Mouse (Mus musculus) midbrain, embryonic 13.5 days (tissue): ENCODE data around the gene Ston1. TPM values are rescaled to one million over a fixed set of nuclear protein-coding genes. Genes with fewer than 3 reads are reported as not detected.

Experiments
- ATAC-seq: fragments of 200-750 bp; cut with Nextera tagmentation; 2 replicates; pipeline ENCODE4 v1.8.0; 2017; ENCODE audit warnings: mild to moderate bottlenecking, moderate TSS enrichment, moderate library complexity
- H3K27ac ChIP-seq: fragments of 300-500 bp; sonication (generic); 2 replicates; pipeline ENCODE4 v1.5.1; 2015; ENCODE audit warnings: inconsistent platforms, mild to moderate bottlenecking, moderate library complexity
- H3K27me3 ChIP-seq: fragments of 300-500 bp; sonication (generic); 2 replicates; pipeline ENCODE4 v1.6.1; 2015; ENCODE audit warnings: mild to moderate bottlenecking, inconsistent platforms
- H3K36me3 ChIP-seq: fragments of 300-500 bp; sonication (generic); 2 replicates; pipeline ENCODE4 v1.6.1; 2015; ENCODE audit warnings: mild to moderate bottlenecking, inconsistent platforms
- H3K4me1 ChIP-seq: fragments of 300-500 bp; sonication (generic); replicated peaks from 2 replicates; pipeline ENCODE4 v1.6.1; 2015; ENCODE audit warnings: inconsistent platforms
- H3K4me2 ChIP-seq: fragments of 300-500 bp; sonication (generic); replicated peaks from 2 replicates; pipeline ENCODE4 v1.6.1; 2015; ENCODE audit warnings: moderate library complexity, mild to moderate bottlenecking, inconsistent platforms
- H3K4me3 ChIP-seq: fragments of 300-500 bp; sonication (generic); replicated peaks from 2 replicates; pipeline ENCODE4 v1.5.1; 2015; ENCODE audit warnings: mild to moderate bottlenecking, inconsistent platforms
- H3K9ac ChIP-seq: fragments of 300-500 bp; sonication (generic); replicated peaks from 2 replicates; pipeline ENCODE4 v1.6.1; 2015; ENCODE audit warnings: mild to moderate bottlenecking, inconsistent platforms
- H3K9me3 ChIP-seq: fragments of 300-500 bp; sonication (generic); 2 replicates; pipeline ENCODE4 v1.6.1; 2016; ENCODE audit warnings: mild to moderate bottlenecking, inconsistent platforms
- WGBS: fragments of 180-500 bp; shearing (Covaris S2); methylation state at CpG from one replicate; pipeline ENCODE4 v1.1.7; 2015; 5-methylcytosine and 5-hydroxymethylcytosine counted together
- polyA plus RNA-seq: library from polyadenylated mRNA; unstranded; fragments of >200 nt; fragmentation: Nextera tagmentation; extraction: Ambion mirVana; gene quantifications from 2 replicates; pipeline ENCODE4 v1.2.1, GENCODE M21; 2015

The Ston1 gene
- polyA plus RNA-seq, 1 experiment from 2014 or later, result 1.7 TPM

- Histone ChIP-seq H3K9me3 (no peaks in the 10 kb centered on the region), H3K27me3 (no peaks in the 10 kb centered on the region), H3K9ac (no peak overlapping the region), H3K4me2 (no peak overlapping the region), H3K36me3 (peaks cover 7% of the 10 kb centered on the region; the same call in 1 of the 2 replicates), H3K27ac (no peak overlapping the region), H3K4me1 (peaks cover 18% of the 10 kb centered on the region; the same call in 1 of the 2 replicates), H3K4me3 (no peak overlapping the region)
- WGBS, result 90% methylated on average over 4 of the region's 4 CpGs
- no peak for ATAC-seq
These were observed 2.4 kb upstream of the Ston1 start for GRCm38 (mm10) chr17:88595071-88595470.

DNA sequence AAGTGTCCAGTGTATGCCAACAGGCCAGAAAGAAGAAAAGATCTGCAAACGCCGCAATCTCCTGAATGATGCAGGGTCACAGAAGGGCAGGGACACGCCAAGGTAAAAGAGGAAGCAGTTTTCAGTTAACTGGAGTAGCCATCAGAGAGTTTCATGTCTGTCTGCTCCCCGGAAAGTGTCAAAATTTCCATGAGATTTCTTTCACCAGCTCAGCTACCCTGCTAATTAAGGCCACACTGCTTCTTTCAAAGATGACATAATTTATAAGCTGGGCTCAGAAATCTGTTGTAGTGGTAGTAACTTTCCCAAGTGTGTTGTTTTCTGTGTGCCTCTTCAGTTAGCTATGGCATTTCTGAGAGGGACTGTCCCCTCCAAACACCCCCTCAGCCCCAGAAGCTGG is 1.4 kb upstream of the Ston1 start:
- Histone ChIP-seq H3K4me3 (no peak overlapping the region), H3K4me2 (no peak overlapping the region), H3K4me1 (peaks cover 24% of the 10 kb centered on the region; the same call in 1 of the 2 replicates), H3K27ac (no peak overlapping the region), H3K27me3 (no peaks in the 10 kb centered on the region), H3K36me3 (peaks cover 7% of the 10 kb centered on the region; the same call in 1 of the 2 replicates), H3K9ac (no peak overlapping the region), H3K9me3 (no peaks in the 10 kb centered on the region)
- no peak for ATAC-seq
- WGBS, result 84% methylated on average over 4 of the region's 4 CpGs

DNA sequence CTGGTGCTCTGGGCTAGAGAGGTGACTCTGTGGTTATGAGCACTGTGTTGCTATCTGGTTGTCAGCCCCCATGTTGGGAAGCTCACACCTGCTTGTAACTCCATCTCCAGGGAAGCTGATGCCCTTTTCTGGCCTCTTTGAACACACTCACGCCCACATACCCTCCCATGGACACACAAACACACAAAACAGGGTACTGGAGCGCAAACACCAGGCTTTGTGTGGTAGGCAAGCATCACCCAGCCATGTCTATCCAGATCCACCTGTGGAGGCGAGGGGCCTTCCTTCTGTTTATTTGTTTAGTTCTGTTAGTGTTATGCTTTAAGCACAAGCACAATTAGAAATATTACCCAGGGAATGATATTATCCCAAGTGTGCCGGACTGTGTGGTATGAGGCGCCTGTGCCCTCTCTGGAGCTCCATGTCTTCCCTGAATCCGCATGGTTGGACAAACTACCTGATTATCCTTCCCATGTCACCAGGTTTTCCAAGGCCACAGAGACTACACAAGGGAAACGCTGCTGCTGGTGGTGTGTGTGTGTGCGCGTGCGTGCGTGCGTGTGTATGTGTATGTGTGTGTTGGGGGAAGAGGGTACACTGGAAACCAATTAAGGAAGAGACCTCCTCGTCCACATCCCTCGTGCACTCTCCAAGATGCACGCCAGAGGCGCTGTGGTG is 801 bp upstream of the Ston1 start:
- WGBS, result 28% methylated on average over 16 of the region's 16 CpGs

GRCm38 (mm10) chr17:88598056-88598420 is 554 bp downstream of the Ston1 start:
- Histone ChIP-seq H3K9ac (peak overlapping the region; percentile 61), H3K36me3 (no peaks in the 10 kb centered on the region), H3K4me1 (peaks cover 25% of the 10 kb centered on the region; the same call in 1 of the 2 replicates), H3K9me3 (no peaks in the 10 kb centered on the region), H3K27me3 (no peaks in the 10 kb centered on the region), H3K4me3 (peak overlapping the region; percentile 51), H3K4me2 (peak overlapping the region; percentile 80), H3K27ac (no peak overlapping the region)
- ATAC-seq, result no peak
- WGBS, result 12% methylated on average over 5 of the region's 5 CpGs

More for the DNA sequence above, 801 bp upstream of the Ston1 start:
- H3K9ac ChIP-seq, result peak overlapping the region; percentile 61
- peak overlapping the region; percentile 51 for H3K4me3 ChIP-seq
- H3K27me3 ChIP-seq, result no peaks in the 10 kb centered on the region
- H3K4me1 ChIP-seq, result peaks cover 25% of the 10 kb centered on the region; the same call in 1 of the 2 replicates
- peak overlapping the region; percentile 80 for H3K4me2 ChIP-seq
- no peak overlapping the region for H3K27ac ChIP-seq
- peaks cover 7% of the 10 kb centered on the region; the same call in 1 of the 2 replicates for H3K36me3 ChIP-seq
- peak; percentile 8; the same call in 1 of the 2 replicates for ATAC-seq
- no peaks in the 10 kb centered on the region for H3K9me3 ChIP-seq

DNA sequence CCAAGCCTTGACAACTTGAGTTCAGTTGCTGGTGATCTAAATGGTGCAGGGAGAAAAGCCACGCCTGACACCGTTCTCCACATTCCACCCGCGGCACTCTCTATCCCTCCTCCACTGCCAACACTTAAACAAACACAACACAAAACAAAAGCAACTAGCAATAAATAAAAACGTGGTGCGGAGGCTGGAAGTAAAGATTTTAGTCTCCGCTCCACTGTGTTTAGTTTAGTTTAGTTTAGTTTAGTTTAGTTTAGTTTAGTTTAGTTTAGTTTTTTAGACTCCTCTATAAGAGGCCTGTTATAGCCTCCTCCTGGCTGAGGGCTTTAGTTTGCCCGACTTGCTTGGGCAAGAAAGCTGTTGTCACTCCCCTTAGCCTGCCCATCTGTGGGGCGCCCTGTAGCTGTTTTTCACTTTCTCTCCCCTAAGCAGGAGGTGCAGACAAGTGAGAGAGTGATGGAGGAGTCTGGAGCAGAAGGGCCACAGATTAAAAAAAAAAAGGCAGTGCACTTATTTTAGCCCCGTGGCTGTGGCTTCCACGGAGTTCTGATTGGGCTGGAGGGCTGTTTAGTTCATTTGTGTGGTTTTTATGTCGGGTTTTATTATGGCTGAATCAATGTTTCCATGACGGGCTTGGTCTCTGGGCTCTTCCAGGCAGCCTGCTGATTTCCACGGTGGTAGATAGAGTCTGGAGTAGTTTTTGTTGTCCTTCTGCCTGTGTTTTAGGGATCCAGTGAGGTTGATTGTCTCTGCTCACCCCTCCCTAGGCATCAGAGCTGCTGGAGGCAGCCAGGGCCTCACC is 1.3 kb downstream of the Ston1 start:
- Histone ChIP-seq H3K9me3 (no peaks in the 10 kb centered on the region), H3K36me3 (no peaks in the 10 kb centered on the region), H3K27ac (no peak overlapping the region), H3K9ac (peak overlapping the region; percentile 32; the same call in 1 of the 2 replicates), H3K4me1 (peaks cover 25% of the 10 kb centered on the region; the same call in 1 of the 2 replicates), H3K4me3 (no peak overlapping the region), H3K27me3 (no peaks in the 10 kb centered on the region), H3K4me2 (peak overlapping the region; percentile 23)
- ATAC-seq, result no peak
- 19% methylated on average over 14 of the region's 14 CpGs for WGBS

- no peak for ATAC-seq
These were observed 3.1 kb downstream of the Ston1 start for GRCm38 (mm10) chr17:88600492-88601026.

DNA sequence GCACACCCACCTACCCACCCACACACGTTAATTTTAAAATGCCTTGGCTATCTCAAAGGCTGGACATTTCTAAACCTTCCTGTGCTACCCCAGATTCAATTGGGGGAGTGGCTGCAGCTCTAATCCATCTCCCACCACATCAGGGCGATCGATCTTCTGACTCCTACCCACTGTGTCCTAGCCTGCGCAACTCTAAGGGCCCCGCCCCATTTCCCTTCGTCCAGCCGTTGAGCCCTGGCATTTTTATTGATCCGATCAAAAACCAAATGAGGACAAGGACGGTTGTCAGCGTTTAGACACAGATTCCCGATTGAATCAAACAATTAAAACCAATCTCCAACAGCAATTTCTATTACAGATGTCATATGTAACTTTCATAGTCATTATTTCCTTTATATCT is 6.5 kb downstream of the Ston1 start:
- Histone ChIP-seq H3K27me3 (no peaks in the 10 kb centered on the region), H3K4me2 (no peak overlapping the region), H3K4me1 (peaks cover 12% of the 10 kb centered on the region; the same call in 1 of the 2 replicates), H3K4me3 (no peak overlapping the region), H3K9me3 (no peaks in the 10 kb centered on the region), H3K9ac (no peak overlapping the region), H3K36me3 (no peaks in the 10 kb centered on the region), H3K27ac (no peak overlapping the region)
- ATAC-seq, result no peak
- WGBS, result 89% methylated on average over 11 of the region's 11 CpGs

More at GRCm38 (mm10) chr17:88600492-88601026, 3.1 kb downstream of the Ston1 start:
- peaks cover 25% of the 10 kb centered on the region; the same call in 1 of the 2 replicates for H3K4me1 ChIP-seq
- no peak overlapping the region for H3K27ac ChIP-seq
- WGBS, result 89% methylated on average over 8 of the region's 8 CpGs
- H3K4me3 ChIP-seq, result no peak overlapping the region
- H3K9me3 ChIP-seq, result no peaks in the 10 kb centered on the region
- H3K36me3 ChIP-seq, result no peaks in the 10 kb centered on the region
- H3K9ac ChIP-seq, result no peak overlapping the region
- H3K27me3 ChIP-seq, result no peaks in the 10 kb centered on the region
- no peak overlapping the region for H3K4me2 ChIP-seq

- 90% methylated on average over 2 of the region's 2 CpGs for WGBS
- Histone ChIP-seq H3K27ac (no peak overlapping the region), H3K4me1 (peaks cover 1% of the 10 kb centered on the region; the same call in 1 of the 2 replicates), H3K36me3 (no peaks in the 10 kb centered on the region), H3K4me3 (no peak overlapping the region), H3K9me3 (no peaks in the 10 kb centered on the region), H3K9ac (no peak overlapping the region), H3K27me3 (no peaks in the 10 kb centered on the region), H3K4me2 (no peak overlapping the region)
- ATAC-seq, result no peak
These were observed 8.6 kb downstream of the Ston1 start for GRCm38 (mm10) chr17:88606056-88606455.

DNA sequence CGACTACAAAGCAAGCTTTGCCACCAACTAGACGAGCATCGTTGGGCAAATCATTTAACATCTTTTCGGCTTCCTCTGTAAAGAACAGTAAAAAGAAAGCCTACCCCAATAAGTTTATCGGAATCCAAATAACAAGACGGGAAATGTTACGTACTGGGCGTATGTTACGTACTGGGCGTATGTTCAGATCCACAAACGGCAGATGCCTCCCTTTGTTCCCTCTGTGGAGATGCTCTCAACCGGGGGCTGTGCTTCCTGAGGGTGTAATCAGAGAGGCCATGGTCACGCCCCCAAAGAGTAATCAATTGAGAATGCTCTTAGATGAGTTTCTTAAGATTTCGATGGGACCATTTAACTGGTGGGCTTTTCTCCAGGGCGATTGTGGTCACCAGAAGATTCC is 11.9 kb downstream of the Ston1 start:
- no peaks in the 10 kb centered on the region for H3K27me3 ChIP-seq
- no peaks in the 10 kb centered on the region for H3K36me3 ChIP-seq
- H3K4me2 ChIP-seq, result no peak overlapping the region
- no peak overlapping the region for H3K9ac ChIP-seq
- H3K4me1 ChIP-seq, result no peaks in the 10 kb centered on the region
- no peak for ATAC-seq
- 80% methylated on average over 15 of the region's 15 CpGs for WGBS
- H3K9me3 ChIP-seq, result no peaks in the 10 kb centered on the region
- no peak overlapping the region for H3K27ac ChIP-seq
- no peak overlapping the region for H3K4me3 ChIP-seq

DNA sequence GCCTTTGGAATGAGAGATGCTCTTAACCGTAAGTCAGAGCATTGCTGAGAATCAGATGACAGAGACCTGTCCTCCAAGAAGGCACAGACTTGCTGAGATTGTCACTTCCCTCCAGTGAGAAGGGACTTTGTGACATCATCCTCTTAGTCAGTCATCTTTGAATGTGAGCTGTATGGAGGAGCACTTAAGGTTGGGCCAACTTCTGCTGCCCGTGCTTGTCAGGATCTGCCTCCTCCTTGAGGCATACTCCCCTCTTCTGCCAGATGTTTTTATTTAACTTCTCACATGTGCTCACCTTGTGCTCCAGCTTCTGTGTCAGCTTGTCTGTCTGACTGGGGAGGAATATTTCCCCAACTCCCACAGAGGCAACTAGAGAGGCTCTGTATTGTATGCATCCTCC is 13.6 kb downstream of the Ston1 start:
- Histone ChIP-seq H3K9me3 (no peaks in the 10 kb centered on the region), H3K4me1 (no peaks in the 10 kb centered on the region), H3K27ac (no peak overlapping the region), H3K9ac (no peak overlapping the region), H3K4me3 (no peak overlapping the region), H3K27me3 (no peaks in the 10 kb centered on the region), H3K36me3 (no peaks in the 10 kb centered on the region), H3K4me2 (no peak overlapping the region)
- ATAC-seq, result no peak
- 82% methylated on average over 2 of the region's 2 CpGs for WGBS

GRCm38 (mm10) chr17:88613172-88613571 is 15.7 kb downstream of the Ston1 start:
- Histone ChIP-seq H3K27me3 (no peaks in the 10 kb centered on the region), H3K36me3 (no peaks in the 10 kb centered on the region), H3K4me1 (no peaks in the 10 kb centered on the region), H3K9me3 (no peaks in the 10 kb centered on the region), H3K27ac (no peak overlapping the region), H3K9ac (no peak overlapping the region), H3K4me3 (no peak overlapping the region), H3K4me2 (no peak overlapping the region)
- no peak for ATAC-seq
- 49% methylated on average over 6 of the region's 6 CpGs for WGBS

DNA sequence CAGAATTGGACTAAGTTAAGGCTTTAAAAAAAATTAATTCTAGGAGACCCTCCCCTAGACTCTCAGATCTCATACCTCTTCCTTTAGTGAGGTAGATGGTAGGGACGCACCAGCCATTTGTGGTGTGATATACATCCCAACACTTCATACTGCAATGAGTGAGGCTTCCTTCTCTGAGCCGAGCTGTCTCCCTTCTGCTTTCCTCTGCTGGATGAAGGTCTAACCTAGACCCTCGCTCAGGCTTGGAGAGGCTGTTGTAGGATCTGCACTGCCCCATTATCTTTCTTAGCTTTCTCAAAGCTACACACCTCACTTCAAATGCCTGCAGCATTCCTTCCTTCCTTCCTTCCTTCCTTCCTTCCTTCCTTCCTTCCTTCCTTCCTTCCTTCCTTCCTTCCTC is 16.2 kb downstream of the Ston1 start:
- Histone ChIP-seq H3K9me3 (no peaks in the 10 kb centered on the region), H3K4me3 (no peak overlapping the region), H3K4me2 (no peak overlapping the region), H3K27me3 (no peaks in the 10 kb centered on the region), H3K4me1 (no peaks in the 10 kb centered on the region), H3K36me3 (no peaks in the 10 kb centered on the region), H3K27ac (no peak overlapping the region), H3K9ac (no peak overlapping the region)
- WGBS, result 94% methylated on average over 3 of the region's 3 CpGs
- no peak for ATAC-seq
